Mouse (Mus musculus): ENCODE results near the gene Ccm2l. TPM values are rescaled to one million over a fixed set of nuclear protein-coding genes. Genes with fewer than 3 reads are reported as not detected.

The Ccm2l gene
- 0.77 and 1.1 TPM in 2 replicates for polyA plus RNA-seq (2014; fragmentation: Nextera tagmentation; extraction: Ambion mirVana)

DNA sequence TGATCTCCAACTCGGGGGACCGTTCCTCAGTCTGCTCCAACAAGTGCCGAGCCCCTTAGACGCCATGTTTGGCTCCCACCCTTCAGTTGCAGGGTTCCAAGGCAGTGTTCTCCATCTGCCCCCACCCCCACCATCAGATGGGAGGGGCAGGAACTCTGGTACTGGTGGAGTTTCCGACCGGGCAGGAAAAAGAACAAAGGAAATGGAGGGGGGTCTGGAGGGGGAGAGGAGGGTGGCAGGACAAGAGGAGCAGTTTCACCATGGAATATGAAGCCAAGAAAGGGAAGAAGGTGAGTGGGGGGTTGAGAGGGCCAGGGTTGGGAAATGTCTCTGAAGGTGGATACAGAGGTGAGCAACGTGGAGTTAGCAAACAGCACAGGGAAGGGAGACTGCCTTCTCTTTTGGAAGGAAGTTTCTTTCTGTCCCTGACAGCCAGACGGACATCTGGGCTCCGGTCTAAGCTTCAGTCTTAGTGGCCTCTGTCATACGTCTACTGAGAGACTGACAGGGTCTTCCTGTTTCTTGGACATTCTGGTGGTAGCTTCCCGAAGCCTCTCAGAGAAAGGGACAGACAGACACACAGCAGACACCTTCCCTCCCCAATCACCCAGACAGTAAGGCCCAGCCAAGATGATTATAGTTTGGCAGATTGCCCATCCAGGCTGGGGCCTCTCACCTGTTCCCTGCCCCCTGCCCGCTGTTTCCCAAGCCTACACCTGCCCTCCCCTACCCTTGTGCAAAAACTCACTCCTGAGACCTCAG, at the start of gene Ccm2l:
Ccm2l (plus strand) TSS at position 209 of the 762 bp plus-strand sequence.
- no peak for ATAC-seq
- WGBS: 55% methylated on average over 12 of the region's 12 CpGs
- no peak within 1 kb of the TSS for H3K27ac ChIP-seq (ENCODE audit: low read depth, low read length)

DNA sequence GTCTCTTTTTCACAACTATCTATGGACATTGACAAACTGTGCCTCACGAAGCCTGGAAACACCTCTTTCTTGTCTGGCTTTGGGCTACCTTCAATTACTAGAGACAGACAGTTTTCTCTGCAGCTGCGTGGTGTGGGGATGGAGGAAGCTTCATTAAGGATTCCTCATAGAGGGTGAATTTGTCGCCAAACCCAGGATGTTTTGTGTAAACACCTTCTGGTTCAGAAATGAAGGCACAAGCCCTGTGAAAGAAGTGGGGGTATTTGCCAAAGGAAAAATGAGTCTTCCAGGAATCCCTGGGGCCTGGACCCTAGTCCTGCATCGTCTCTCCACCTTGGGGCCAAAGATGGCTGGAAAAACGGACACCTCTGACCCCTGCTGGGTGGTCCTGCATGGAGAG, 49.0 kb upstream of the Ccm2l start:
- H3K4me2 ChIP-seq (ENCODE audit: low read length): no peak overlapping the region
- 32% methylated on average over 5 of the region's 5 CpGs for WGBS
- no peaks in the 10 kb centered on the region for H3K9me3 ChIP-seq (replicated peaks; ENCODE audit: control insufficient read depth, low read length)
- H3K9ac ChIP-seq (ENCODE audit: low read length): no peak overlapping the region
- peaks cover 12% of the 10 kb centered on the region for H3K4me1 ChIP-seq (ENCODE audit: control insufficient read depth, insufficient read depth, low read length)
- peak overlapping the region; percentile 5; the same call in 1 of the 2 replicates for H3K27ac ChIP-seq (ENCODE audit: low read depth, low read length)
- ATAC-seq (no peak), DNase-seq (ENCODE audit: low spot score) (peak; percentile 68)
- no peaks in the 10 kb centered on the region for H3K27me3 ChIP-seq (replicated peaks; ENCODE audit: control insufficient read depth, insufficient read depth, low read length)
- peaks cover 7% of the 10 kb centered on the region for H3K36me3 ChIP-seq (ENCODE audit: control insufficient read depth, insufficient read depth, low read length)
- no peak overlapping the region for H3K4me3 ChIP-seq (ENCODE audit: low read depth, low read length)

More for the DNA sequence above, at the start of gene Ccm2l:
- Histone ChIP-seq H3K4me1 (ENCODE audit: control insufficient read depth, insufficient read depth, low read length) (no peaks in the 10 kb centered on the region), H3K9me3 (replicated peaks; ENCODE audit: control insufficient read depth, low read length) (no peaks in the 10 kb centered on the region), H3K27me3 (replicated peaks; ENCODE audit: control insufficient read depth, insufficient read depth, low read length) (peaks cover 14% of the 10 kb centered on the region), H3K4me2 (ENCODE audit: low read length) (no peak within 1 kb of the TSS), H3K4me3 (ENCODE audit: low read depth, low read length) (no peak within 1 kb of the TSS), H3K36me3 (ENCODE audit: control insufficient read depth, insufficient read depth, low read length) (no peaks in the 10 kb centered on the region), H3K9ac (ENCODE audit: low read length) (no peak within 1 kb of the TSS)
- DNase-seq (ENCODE audit: low spot score): no peak

DNA sequence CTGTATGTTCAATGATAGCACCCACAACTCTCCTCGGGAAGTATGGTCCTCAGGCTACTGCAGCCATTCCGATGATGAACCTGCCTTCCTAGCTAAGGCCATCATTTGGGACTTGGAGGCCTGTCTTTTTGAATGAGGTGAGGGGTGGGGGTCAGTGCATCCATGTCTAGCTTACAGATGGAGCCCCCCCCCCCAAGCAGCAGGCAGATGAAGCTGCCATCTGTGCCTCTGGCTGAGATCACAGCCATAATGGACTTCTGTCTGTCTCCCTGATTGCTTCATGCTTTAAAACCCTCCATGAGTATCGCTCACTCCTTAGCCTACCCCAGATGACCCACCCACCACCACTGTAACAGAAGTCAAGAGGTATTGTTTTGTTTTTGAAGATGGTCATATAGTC, 46.4 kb upstream of the Ccm2l start:
- DNase-seq (ENCODE audit: low spot score): no peak
- no peak for ATAC-seq
- H3K36me3 ChIP-seq (ENCODE audit: control insufficient read depth, insufficient read depth, low read length): no peaks in the 10 kb centered on the region
- H3K4me2 ChIP-seq (ENCODE audit: low read length): no peak overlapping the region
- H3K9me3 ChIP-seq (replicated peaks; ENCODE audit: control insufficient read depth, low read length): no peaks in the 10 kb centered on the region
- H3K4me3 ChIP-seq (ENCODE audit: low read depth, low read length): no peak overlapping the region
- no peaks in the 10 kb centered on the region for H3K27me3 ChIP-seq (replicated peaks; ENCODE audit: control insufficient read depth, insufficient read depth, low read length)
- WGBS: 82% methylated on average over 3 of the region's 3 CpGs
- H3K4me1 ChIP-seq (ENCODE audit: control insufficient read depth, insufficient read depth, low read length): peaks cover 8% of the 10 kb centered on the region
- no peak overlapping the region for H3K9ac ChIP-seq (ENCODE audit: low read length)
- no peak overlapping the region for H3K27ac ChIP-seq (ENCODE audit: low read depth, low read length)

DNA sequence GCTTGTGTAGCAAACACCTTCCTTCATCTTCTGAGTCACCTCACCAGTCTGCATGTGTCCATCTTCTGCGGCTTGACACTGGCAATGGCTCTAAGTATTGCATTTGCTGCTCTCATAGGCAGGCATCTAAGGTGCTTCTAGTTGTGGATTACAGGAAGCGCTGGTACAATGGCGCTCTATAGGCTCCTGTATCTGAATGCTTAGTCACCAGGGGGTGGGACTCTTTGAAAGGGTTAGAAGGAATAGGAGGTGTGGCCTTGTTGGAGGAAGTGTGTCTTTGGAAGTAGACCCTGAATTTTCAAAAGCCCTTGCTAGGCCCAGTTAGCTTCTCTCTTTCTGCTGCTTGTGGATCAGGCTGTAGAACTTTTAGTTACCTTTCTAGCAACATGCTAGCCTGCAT, 44.6 kb upstream of the Ccm2l start:
- DNase-seq (ENCODE audit: low spot score) (no peak), ATAC-seq (no peak)
- H3K4me1 ChIP-seq (ENCODE audit: control insufficient read depth, insufficient read depth, low read length): no peaks in the 10 kb centered on the region; the same call in 1 of the 2 replicates
- WGBS: 54% methylated on average over 3 of the region's 3 CpGs
- no peaks in the 10 kb centered on the region for H3K27me3 ChIP-seq (replicated peaks; ENCODE audit: control insufficient read depth, insufficient read depth, low read length)
- H3K36me3 ChIP-seq (ENCODE audit: control insufficient read depth, insufficient read depth, low read length): no peaks in the 10 kb centered on the region
- no peak overlapping the region for H3K9ac ChIP-seq (ENCODE audit: low read length)
- H3K27ac ChIP-seq (ENCODE audit: low read depth, low read length): no peak overlapping the region
- no peak overlapping the region for H3K4me3 ChIP-seq (ENCODE audit: low read depth, low read length)
- H3K4me2 ChIP-seq (ENCODE audit: low read length): no peak overlapping the region
- H3K9me3 ChIP-seq (replicated peaks; ENCODE audit: control insufficient read depth, low read length): no peaks in the 10 kb centered on the region

DNA sequence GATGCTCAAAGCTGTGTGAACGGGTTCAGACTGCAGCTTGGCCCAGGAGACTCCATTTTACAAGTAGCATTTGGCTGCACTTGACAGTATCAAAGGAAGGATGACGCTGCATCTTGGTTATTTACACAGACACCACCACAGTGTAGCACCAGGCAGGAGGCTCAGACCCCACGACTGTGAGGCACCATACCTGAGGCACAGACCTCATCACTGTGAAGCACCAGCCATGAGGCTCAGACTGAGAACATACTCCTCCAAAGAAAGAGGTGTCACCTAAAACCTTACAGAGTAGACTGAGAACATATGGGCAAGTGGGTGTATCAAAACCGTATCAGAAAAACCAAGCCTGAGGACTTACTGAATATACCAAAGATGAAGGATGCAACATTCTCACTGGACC, 42.9 kb upstream of the Ccm2l start:
- H3K36me3 ChIP-seq (ENCODE audit: control insufficient read depth, insufficient read depth, low read length): no peaks in the 10 kb centered on the region
- H3K27me3 ChIP-seq (replicated peaks; ENCODE audit: control insufficient read depth, insufficient read depth, low read length): no peaks in the 10 kb centered on the region
- H3K9ac ChIP-seq (ENCODE audit: low read length): no peak overlapping the region
- no peak for DNase-seq (ENCODE audit: low spot score)
- no peak overlapping the region for H3K27ac ChIP-seq (ENCODE audit: low read depth, low read length)
- no peak overlapping the region for H3K4me2 ChIP-seq (ENCODE audit: low read length)
- ATAC-seq: no peak
- no peaks in the 10 kb centered on the region for H3K4me1 ChIP-seq (ENCODE audit: control insufficient read depth, insufficient read depth, low read length)
- H3K4me3 ChIP-seq (ENCODE audit: low read depth, low read length): no peak overlapping the region
- WGBS: 68% methylated on average over 4 of the region's 4 CpGs
- H3K9me3 ChIP-seq (replicated peaks; ENCODE audit: control insufficient read depth, low read length): no peaks in the 10 kb centered on the region

DNA sequence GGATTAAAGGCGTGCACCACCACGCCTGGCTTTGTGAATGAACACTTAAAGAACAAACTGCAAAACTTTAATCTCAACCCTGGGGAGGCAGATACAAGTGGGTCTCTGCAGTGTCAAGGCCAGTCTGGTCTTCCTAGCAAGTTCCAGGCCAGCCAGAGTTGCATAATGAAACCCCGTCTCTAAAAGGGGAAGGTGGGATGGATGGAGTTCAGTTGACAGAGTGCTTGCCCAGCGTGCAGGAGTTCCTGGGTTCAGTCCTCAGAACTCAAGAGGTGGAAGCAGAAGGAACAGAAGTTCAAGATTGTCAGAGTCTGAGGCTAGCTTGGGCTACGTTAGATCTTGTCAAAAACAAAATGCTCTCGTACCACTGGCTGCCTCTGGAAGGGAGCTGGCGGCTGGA, 39.7 kb upstream of the Ccm2l start:
- no peaks in the 10 kb centered on the region for H3K9me3 ChIP-seq (replicated peaks; ENCODE audit: control insufficient read depth, low read length)
- H3K9ac ChIP-seq (ENCODE audit: low read length): no peak overlapping the region
- no peak overlapping the region for H3K4me3 ChIP-seq (ENCODE audit: low read depth, low read length)
- 83% methylated on average over 7 of the region's 7 CpGs for WGBS
- H3K27me3 ChIP-seq (replicated peaks; ENCODE audit: control insufficient read depth, insufficient read depth, low read length): peaks cover 6% of the 10 kb centered on the region; the same call in 1 of the 2 replicates
- ATAC-seq: no peak
- H3K36me3 ChIP-seq (ENCODE audit: control insufficient read depth, insufficient read depth, low read length): no peaks in the 10 kb centered on the region
- no peak overlapping the region for H3K27ac ChIP-seq (ENCODE audit: low read depth, low read length)
- DNase-seq (ENCODE audit: low spot score): no peak
- no peak overlapping the region for H3K4me2 ChIP-seq (ENCODE audit: low read length)
- peaks cover 2% of the 10 kb centered on the region; the same call in 1 of the 2 replicates for H3K4me1 ChIP-seq (ENCODE audit: control insufficient read depth, insufficient read depth, low read length)

DNA sequence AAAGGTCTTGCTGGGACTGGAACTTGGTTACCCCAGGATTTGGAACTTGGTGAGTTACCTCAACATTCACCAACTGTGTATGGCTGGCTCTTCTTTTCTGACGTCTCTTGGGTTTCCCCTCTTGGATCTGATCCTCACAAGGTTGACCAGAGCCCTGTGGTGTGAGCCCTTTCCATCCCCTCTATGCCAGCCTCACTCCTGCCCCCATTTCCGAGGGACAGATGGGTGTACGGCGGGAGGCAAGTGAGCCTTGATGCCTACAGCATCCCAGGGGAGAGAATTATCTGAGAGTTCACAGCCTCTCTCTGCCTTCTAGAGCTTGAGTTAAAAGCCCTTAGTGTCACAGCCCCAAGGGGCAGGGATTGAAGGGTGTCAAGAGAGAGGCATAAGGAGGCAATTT, 38.3 kb upstream of the Ccm2l start:
- WGBS: 67% methylated on average over 4 of the region's 4 CpGs
- Histone ChIP-seq H3K27me3 (replicated peaks; ENCODE audit: control insufficient read depth, insufficient read depth, low read length) (peaks cover 7% of the 10 kb centered on the region; the same call in 1 of the 2 replicates), H3K4me1 (ENCODE audit: control insufficient read depth, insufficient read depth, low read length) (peaks cover 3% of the 10 kb centered on the region; the same call in 1 of the 2 replicates)

DNA sequence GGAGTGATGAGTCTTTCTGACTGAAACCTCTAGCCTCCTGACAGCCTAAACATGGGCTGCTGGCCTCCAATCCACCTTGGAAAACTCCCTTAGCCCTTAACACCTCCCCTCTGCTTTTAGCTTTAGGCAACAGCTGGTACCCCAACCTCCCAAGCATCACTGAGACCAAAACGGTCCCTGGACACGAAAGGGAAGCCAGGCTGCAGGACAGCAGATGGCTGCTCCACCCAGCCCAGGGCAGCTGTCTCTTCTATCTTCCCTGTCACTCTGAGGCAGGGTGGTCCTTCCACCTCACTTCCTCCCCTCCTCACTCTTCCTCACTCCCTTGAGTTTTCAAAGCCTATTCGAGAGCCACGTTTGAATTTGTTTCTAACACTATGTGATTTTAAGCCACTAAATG, 35.3 kb upstream of the Ccm2l start:
- Histone ChIP-seq H3K4me2 (ENCODE audit: low read length) (no peak overlapping the region), H3K27ac (ENCODE audit: low read depth, low read length) (no peak overlapping the region), H3K4me3 (ENCODE audit: low read depth, low read length) (no peak overlapping the region), H3K27me3 (replicated peaks; ENCODE audit: control insufficient read depth, insufficient read depth, low read length) (peaks cover 11% of the 10 kb centered on the region; the same call in 1 of the 2 replicates), H3K9ac (ENCODE audit: low read length) (no peak overlapping the region), H3K36me3 (ENCODE audit: control insufficient read depth, insufficient read depth, low read length) (no peaks in the 10 kb centered on the region), H3K9me3 (replicated peaks; ENCODE audit: control insufficient read depth, low read length) (no peaks in the 10 kb centered on the region), H3K4me1 (ENCODE audit: control insufficient read depth, insufficient read depth, low read length) (peaks cover 15% of the 10 kb centered on the region)
- no peak for DNase-seq (ENCODE audit: low spot score)
- no peak for ATAC-seq
- 28% methylated on average over 4 of the region's 4 CpGs for WGBS

More for the DNA sequence above, 38.3 kb upstream of the Ccm2l start:
- H3K9me3 ChIP-seq (replicated peaks; ENCODE audit: control insufficient read depth, low read length): no peaks in the 10 kb centered on the region
- H3K36me3 ChIP-seq (ENCODE audit: control insufficient read depth, insufficient read depth, low read length): no peaks in the 10 kb centered on the region
- no peak overlapping the region for H3K9ac ChIP-seq (ENCODE audit: low read length)
- H3K4me2 ChIP-seq (ENCODE audit: low read length): no peak overlapping the region
- no peak overlapping the region for H3K27ac ChIP-seq (ENCODE audit: low read depth, low read length)
- DNase-seq (ENCODE audit: low spot score) (no peak), ATAC-seq (no peak)
- no peak overlapping the region for H3K4me3 ChIP-seq (ENCODE audit: low read depth, low read length)

Measured in forebrain, embryonic 14.5 days (tissue).